Mouse (Mus musculus) left cerebral cortex, postnatal 36 days (tissue): ENCODE measurements around the gene Tfrc. TPM values are rescaled to one million over a fixed set of nuclear protein-coding genes. Genes with fewer than 3 reads are reported as not detected.

ENCODE experiments used
- DNase-seq, 2 experiments: peaks; one replicate each; pipeline ENCODE4 v3.0.0; 2021 to 2022; ENCODE audit warnings: low spot score in 2 of 2, mixed read lengths in 1 of 2
- intact Hi-C: fragments of 180-260 bp; cut with DNase I; formaldehyde crosslinking; loops from one replicate; pipeline ENCODE4 v1.15.1; 2025
- total RNA-seq, 2 experiments: library from RNA; stranded (reverse); gene quantifications; 2 replicates each; pipeline ENCODE4 v1.2.3; 2021

Gene Tfrc
- total RNA-seq, 2 experiments from 2014 or later = 78.8 to 81.9 TPM

- DNase-seq = peak in 1 of 2 experiments; percentile 56
- intact Hi-C loops = loop anchor here (2.0 kb wide), 1 partner anchor 23 kb away; no protein-coding TSS in a partner anchor
Observed at GRCm38 (mm10) chr16:32682194-32682593, 73.5 kb downstream of the Tfrc start.

Other genes starting within 250 kb of the Tfrc start
- gene Tm4sf19, start 208.4 kb upstream of the Tfrc start, total RNA-seq = not detected
- gene Tctex1d2, start 189.2 kb upstream of the Tfrc start, total RNA-seq = 10 to 100 TPM; 14.6 TPM
- gene Pcyt1a, start 178.0 kb upstream of the Tfrc start, total RNA-seq = 10 to 100 TPM; 44.1 to 44.6 TPM
- not detected for gene Slc51a, start 121.0 kb upstream of the Tfrc start, total RNA-seq
- not detected for gene Zdhhc19, start 112.7 kb upstream of the Tfrc start, total RNA-seq
- 100 to 1,000 TPM; 197 to 205 TPM for gene Tnk2, start 35.0 kb downstream of the Tfrc start, total RNA-seq
- not detected for gene Muc4, start 127.0 kb downstream of the Tfrc start, total RNA-seq
- not detected for gene Muc20, start 188.5 kb downstream of the Tfrc start, total RNA-seq
- gene Smbd1, start 201.6 kb downstream of the Tfrc start, total RNA-seq = not detected